Mouse (Mus musculus) CH12F3 (cell line): ENCODE data around the gene B4gat1.

Experiments
- in situ Hi-C: fragments of 300-500 bp; cut with MboI; formaldehyde crosslinking; loops from 2 replicates; pipeline ENCODE4 v1.14.3; 2020; ENCODE audit warnings: low sequenced_read_pairs

The B4gat1 gene

DNA sequence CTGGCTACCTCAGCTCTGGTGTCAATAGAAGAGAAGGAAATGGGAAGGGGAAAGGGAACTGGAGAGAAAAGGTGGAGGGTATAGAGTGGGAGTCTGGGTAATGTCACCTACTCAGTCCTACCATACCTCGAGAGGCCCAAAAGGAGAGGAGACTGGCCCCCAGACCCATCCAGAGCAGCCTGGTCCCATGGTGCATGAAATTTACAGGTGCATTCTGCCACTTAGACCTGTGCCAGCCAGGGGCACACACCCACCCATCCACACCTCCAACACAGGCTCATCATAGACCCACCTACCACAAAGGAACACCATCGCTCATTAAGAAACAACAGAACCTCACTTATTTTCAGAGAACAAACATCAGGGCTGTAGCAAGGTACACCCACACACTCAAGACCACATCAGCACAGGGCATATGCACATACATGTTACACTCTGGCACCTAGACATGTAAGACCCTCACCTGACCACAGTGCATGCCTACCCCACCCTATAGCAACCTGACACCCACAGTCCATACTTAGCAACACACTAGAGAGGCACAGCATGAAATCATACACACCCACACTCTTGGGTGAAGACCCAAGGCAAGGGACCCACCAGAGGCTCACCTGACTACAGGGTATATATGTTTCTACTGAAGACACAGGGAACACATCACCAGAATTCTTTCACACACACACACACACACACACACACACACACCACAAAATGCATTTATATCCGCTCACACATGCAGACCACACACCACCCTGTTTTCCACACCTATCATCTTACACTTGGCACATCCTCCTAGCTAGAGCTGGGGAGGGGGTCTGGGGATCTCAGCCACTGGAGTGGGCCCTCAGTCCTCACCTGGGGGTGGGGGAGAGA, 45.6 kb downstream of the B4gat1 start:
- in situ Hi-C loops, result no loop called here

DNA sequence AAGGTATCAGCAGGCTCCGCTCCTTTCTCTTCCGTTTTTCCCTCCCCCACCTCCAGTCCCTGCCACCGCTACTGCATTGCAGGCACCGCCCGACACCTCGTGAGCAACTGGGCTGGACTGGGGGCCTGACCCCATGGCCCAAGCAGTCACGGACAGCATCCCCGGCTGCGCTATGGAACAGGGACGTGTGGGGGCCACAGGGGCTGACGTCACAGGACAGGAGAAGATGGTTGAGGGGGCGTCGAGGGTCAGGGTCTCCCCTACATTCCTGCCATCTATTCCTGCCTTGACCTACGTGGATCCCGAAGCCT, 46.2 kb downstream of the B4gat1 start:
- in situ Hi-C loops, result loop anchor here (5.0 kb wide), 1 partner anchor 58 kb away; no protein-coding TSS in a partner anchor

DNA sequence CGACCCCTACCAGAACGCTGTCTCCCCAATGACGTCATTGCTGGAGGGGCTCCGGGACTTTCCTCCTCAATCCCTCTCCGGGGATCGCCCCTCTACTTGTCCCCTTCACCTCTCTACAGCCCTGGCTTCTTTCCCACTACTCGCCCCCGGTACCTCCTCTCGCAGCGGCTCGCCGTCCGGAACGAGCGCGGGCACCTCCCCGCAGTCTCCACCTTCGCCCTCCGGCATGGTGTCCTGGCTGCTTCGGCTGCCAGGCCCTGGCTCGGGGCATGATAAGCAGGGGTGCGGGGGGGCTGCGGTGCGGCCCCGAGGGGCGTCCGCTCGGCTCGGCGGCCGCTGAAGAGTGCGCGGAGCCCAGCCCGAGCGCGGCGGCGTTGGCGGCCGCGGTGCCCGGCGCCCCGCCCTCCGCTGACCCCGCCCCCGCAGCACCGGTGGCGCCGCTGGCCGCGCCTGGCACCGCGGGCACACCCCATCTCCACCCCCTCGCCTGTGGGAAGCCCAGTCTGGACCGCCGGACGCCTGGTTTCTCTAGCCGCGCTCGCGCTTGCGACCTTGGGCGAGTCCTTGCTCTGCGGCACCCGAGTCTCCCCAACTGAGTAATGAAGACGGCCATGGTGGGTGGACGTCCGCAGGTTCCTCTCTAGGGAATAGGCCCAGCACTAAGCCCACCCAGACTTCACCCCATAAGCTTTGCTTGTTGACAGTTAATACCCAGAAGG, 46.7 kb downstream of the B4gat1 start, which contains the start of gene Tmem151a:
Gene Tmem151a, minus strand, starts transcription at position 387 of the 719 bp plus-strand sequence.
- in situ Hi-C loops, result loop anchor here (5.0 kb wide), 1 partner anchor 57 kb away; no protein-coding TSS in a partner anchor

DNA sequence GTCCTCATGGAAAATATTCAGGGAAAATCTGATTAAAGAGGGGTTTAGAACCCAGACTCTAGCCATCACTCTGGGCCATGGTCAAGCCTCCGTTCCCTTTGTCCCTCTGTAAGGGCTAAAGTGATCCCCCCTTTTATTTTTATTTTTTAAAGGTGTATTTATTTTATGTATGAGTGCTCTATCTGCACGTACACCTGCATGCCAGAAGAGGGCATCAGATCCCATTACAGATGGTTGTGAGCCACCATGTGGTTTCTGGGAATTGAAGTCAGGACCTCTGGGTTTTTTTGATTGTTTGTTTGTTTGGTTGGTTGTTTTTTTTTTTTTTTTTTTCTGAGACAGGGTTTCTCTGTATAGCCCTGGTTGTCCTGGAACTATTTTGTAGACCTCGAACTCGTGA, 47.9 kb downstream of the B4gat1 start:
- in situ Hi-C loops, result loop anchor here (5.0 kb wide), 1 partner anchor 56 kb away; no protein-coding TSS in a partner anchor

DNA sequence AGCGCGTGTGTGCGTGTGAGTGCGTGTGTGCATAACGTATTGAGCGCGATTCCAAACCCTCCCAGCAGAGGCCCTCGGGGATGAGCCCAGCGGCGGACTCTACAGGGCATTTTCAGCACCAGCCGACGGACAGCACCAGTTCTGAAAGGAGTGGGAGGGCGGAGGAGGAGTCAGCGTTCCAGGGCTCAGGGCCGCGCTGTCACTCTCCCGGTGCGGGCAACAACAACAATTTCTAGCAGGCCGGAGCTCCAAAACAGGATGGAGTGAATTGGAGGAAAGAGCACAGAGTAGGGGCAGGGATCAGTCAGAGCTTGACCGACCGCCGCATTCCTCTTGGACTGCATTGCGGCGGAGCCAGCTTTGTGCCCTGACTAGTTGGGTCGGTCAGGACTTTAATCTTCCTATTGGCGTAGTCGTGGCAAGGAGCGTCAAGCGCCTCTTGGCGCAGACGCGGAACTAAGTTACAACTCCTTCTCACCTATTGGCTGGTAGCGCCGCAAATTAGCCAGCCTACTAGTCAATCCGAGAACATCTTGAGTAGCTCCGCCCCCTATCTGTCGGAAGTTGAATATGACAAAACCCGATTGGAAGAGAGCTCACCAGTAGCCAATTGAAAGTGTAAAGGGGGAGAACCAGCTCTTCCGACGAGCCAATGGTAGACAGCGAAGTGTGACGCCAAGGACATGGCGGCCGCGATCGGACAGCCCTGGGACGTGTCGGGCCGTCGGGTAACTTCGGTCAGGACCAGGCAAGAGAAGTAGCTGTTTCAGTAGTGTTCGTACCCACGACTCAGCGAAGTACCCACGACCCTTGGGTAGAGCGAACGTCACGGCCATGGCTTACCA, 49.5 kb downstream of the B4gat1 start, which contains the start of gene Yif1a:
Gene Yif1a, plus strand, starts transcription at position 655 of the 845 bp plus-strand sequence.
- in situ Hi-C loops, result loop anchor here (5.0 kb wide), 1 partner anchor 54 kb away; no protein-coding TSS in a partner anchor

DNA sequence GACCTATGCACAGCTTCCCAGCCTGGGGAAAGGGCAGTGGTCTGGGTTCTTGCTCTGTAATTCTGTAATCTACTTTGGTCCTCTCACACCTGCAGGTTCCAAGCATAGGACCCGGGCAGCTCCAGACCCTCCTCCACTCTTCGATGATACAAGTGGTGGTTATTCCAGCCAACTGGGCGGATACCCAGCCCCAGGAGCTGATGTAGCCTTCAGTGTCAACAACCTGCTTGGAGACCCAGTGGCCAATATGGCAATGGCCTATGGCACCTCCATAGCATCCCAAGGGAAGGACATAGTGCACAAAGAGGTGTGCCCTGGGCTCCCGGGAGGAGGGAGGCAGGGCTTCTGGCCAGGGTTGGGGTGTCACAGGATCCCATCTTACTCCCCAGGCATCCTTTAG, 50.7 kb downstream of the B4gat1 start:
- in situ Hi-C loops, result loop anchor here (5.0 kb wide), 1 partner anchor 53 kb away; no protein-coding TSS in a partner anchor
